Mouse (Mus musculus): Measurements from ENCODE around the gene Snx29.

Snx29 gene

GRCm38 (mm10) chr16:11801960-11802539 lies 479.3 kb downstream of the Snx29 start:
- DNase-seq: no peak
